Mouse (Mus musculus) mature B cell (primary cell): ENCODE results near the gene Npc2.

Experiments
- in situ Hi-C: fragments of 300-500 bp; cut with MboI; formaldehyde crosslinking; loops from 2 replicates; pipeline ENCODE4 v1.14.3; 2019

Gene Npc2

GRCm38 (mm10) chr12:84772726-84773441, at the start of gene Npc2, which contains the start of gene Isca2:
Npc2 (minus strand) TSS chr12:84773152.
Isca2 (plus strand) TSS chr12:84773251.
- in situ Hi-C loops: no loop called here

DNA sequence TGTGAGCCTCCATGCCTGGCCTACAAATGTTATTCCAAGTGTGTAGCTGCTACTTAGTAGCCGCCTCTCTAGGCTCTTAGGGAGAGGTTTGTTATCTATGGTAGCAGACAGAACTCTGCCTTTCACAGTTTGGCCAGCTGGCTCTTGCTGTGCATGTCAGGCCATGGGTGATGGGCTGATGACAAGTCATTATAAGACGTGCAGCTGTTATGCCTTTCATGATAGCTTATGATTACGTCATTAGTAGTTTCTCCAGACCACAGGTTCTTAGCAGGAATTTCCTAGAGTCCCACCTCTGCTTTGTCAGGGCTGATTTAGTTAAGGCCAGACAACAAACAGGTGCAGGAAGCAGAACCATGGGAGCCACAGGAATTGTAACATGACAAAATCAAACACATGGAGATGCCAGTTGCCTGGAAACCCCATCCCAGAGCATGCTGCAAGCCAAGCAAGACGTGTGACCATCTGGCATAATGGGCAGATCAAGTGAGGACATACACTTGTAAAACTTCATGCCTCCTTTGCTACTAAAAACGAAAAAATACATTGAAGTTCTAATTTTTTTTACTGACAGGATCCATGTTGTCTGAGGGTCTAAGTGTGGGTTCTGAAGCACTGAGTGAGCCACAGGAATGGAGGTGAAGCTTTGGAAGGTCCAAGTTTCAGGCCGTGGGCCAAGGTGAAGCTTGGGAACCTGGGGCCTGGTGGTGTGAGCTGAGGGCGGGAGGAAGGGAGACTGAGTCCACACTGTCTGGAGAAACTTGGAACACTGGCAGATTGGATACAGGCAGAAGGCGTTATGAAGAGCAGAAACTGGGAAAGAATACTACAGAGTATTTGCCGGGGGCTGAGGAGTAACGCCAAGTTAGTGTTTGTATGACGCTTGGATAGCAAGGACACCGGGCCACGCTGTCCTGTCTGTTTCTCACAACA, 46.5 kb upstream of the Npc2 start:
- in situ Hi-C loops: no loop called here

GRCm38 (mm10) chr12:84818496-84818895, 45.5 kb upstream of the Npc2 start:
- in situ Hi-C loops: no loop called here

DNA sequence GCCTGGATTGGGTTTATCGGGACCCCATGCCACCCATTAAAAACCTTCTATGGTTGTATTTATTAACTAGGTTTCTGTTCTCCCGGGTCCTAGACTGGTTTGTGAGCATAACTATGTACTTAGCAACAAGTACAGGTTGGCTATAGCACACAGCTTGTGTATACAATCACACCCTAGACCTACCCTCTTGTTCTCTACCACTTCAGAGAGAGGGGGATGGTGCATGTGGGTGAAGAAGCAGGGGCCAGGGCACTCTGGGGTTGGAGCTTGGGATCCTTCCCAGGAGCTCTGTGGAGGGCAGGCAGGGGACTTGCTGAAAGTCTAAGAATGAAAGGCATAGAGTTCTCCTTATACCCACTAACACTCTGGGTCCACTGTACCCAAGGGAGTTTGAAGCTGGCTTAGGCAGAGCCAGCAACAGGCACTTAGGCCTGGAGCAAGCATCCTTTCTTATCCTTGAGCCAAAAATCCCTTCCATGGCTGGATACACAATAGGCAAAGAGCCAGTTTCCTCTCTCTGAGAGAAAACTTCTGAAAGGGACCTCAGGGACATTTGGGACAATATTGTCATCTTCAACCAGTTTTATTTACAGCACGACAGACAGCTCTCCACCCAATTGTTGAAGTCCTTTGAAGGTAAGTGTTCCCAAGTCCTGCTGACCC, 41.8 kb upstream of the Npc2 start:
- in situ Hi-C loops: no loop called here

- in situ Hi-C loops: no loop called here
Measured at GRCm38 (mm10) chr12:84813773-84814172, 40.8 kb upstream of the Npc2 start.

- in situ Hi-C loops: no loop called here
Measured at GRCm38 (mm10) chr12:84812004-84812403, 39.1 kb upstream of the Npc2 start.

DNA sequence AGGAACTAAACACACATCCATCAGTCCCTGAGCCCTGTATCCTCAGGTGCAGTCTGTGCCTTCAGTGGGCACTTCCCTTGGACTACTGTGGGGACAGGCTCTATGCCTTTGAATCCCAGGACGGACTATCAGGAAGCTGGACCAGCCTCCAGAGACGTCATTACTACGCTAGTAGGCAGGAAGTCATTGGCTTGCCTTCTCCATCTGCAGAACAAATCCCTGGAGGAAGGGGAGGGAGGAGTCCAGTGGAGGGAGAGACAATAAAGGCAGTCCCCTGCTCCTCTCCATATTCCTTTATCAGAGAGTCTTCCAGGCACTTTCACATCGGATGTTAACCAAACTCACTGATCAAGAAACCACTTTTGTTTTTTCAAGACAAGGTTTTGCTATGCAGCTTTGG, 38.6 kb upstream of the Npc2 start:
- in situ Hi-C loops: no loop called here

DNA sequence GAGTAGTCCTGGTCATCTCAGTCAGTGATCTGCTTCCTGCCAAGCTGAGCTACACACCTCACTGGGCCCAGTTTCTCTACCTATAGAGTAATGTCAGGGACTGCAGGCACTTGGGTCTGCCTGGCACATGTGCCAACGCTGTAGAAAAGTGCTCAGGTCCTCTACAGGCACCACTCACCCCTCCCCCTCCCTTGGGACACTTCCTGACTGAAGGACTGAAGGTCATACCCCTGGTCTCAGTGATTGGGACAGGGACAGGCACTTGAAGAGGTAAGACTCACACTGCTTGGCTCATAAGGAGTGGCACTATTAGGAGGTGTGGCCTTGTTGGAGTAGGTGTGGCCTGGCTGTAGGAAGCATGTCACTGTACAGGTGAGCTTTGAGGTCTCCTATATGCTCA, 37.9 kb upstream of the Npc2 start:
- in situ Hi-C loops: no loop called here

GRCm38 (mm10) chr12:84809033-84809432, 36.1 kb upstream of the Npc2 start:
- in situ Hi-C loops: no loop called here

- in situ Hi-C loops: no loop called here
Measured at GRCm38 (mm10) chr12:84807351-84807750, 34.4 kb upstream of the Npc2 start.

- in situ Hi-C loops: no loop called here
Measured at GRCm38 (mm10) chr12:84806726-84807125, 33.8 kb upstream of the Npc2 start.

DNA sequence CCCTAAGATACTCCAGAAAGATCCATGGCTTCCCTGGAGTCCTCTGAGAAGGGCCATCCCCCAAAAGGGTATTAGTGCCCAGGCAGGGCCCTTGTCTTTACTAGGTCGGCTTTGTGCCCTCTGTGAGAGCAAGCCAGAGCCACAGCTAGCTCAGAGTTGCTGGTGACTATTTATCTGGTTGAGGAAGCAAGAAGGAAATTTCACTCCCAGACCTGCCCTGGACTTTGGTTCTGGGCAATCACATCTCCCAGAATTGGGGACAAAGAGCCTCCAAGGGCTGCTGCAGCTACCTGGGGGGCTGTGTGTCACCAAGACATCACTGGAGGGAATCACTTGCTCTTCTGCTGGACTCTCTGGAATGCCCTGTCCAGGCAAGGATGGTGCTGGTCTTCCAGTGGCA, 33.1 kb upstream of the Npc2 start:
- in situ Hi-C loops: no loop called here

DNA sequence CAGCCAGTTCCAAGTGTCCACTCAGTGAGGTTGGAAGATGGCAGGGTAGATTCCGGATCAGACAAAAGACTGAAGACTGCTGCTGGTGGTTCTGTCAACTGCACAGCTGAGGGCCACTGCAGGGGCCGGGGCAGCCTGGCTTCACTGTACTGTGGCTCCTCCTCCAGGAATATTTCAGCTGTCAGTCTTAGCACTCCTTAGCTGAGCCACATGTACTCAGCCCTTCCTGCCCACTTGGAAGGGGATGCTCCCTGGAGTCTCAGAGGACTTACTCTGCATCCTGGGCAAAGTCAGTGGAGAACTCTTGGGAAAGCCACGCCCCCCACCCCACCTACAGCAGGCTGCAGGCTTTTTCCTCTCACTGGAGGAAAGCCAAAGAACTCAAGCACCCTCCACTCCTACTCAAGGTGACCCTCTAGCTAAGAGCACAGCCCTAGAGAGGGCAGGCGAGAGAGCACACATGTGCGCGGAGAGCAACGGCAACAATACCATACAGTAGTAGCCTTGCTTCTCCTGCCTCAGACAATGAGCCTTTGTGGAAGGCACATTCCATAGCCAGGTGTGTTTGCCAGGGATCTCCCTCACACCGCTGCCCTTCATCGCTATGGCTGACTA, 32.4 kb upstream of the Npc2 start:
- in situ Hi-C loops: no loop called here

- in situ Hi-C loops: no loop called here
Measured at GRCm38 (mm10) chr12:84802625-84803024, 29.7 kb upstream of the Npc2 start.

- in situ Hi-C loops: no loop called here
Measured at GRCm38 (mm10) chr12:84801532-84802110, 28.7 kb upstream of the Npc2 start.

GRCm38 (mm10) chr12:84800419-84800818, 27.5 kb upstream of the Npc2 start:
- in situ Hi-C loops: no loop called here

GRCm38 (mm10) chr12:84799086-84799485, 26.1 kb upstream of the Npc2 start:
- in situ Hi-C loops: no loop called here

DNA sequence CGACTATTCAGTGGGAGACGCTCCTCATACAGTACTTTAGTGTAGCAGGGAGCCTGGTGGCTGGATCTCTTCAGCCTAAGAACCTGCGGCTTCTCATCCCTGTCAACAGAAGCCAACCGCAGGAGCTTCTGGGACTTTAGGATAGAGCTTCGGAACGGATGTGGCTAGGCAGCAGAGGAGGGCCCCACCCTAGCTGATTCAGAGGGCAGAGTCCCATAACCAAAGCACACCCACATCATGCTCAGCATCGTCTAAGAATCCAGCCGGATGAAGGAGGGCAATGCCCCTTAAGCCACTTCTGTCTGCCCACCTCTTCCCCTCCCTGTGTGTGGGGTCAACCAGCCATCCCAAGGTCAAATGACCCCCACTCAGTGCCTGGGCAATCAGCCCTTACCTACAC, 21.7 kb upstream of the Npc2 start:
- in situ Hi-C loops: no loop called here

DNA sequence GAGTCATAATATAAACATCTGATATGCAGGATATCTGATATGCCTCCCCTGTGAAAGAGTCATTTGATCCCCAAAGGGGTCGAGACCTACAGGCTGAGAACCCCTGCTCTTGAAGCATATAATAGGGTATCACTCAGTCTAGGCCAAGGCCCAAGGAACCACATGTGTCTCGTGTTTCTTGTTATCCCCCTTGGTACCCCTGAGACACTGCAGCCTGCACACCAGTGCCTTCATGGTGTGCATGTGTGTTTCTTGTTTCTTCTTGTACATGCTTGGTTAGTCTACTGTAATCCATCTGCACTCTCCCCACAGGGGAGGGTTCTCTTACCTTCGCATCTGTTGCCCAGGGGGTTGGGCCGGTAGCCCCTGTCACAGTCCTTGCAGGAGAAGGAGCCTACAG, 19.7 kb upstream of the Npc2 start:
- in situ Hi-C loops: no loop called here

GRCm38 (mm10) chr12:84790853-84791252, 17.9 kb upstream of the Npc2 start:
- in situ Hi-C loops: no loop called here

GRCm38 (mm10) chr12:84786091-84786490, 13.1 kb upstream of the Npc2 start:
- in situ Hi-C loops: no loop called here
